13 mouse cellular contexts compared by ENCODE assay signal in genomic region chr10:60370098-60370497, GRCm38 (mm10). TPM values are rescaled to one million over a fixed set of nuclear protein-coding genes. Genes with fewer than 3 reads are reported as not detected.
DNase-seq lines count a peak whose midpoint lies in the region; ATAC-seq and TF ChIP-seq lines count a peak whose summit lies in the region.
"Had no signal": no experiment of that assay in that cellular context is flagged by ENCODE, and none has a peak within 500 bp of the region (broad histone marks: within the 10 kb centered on the region; RNA-seq: fewer than 3 reads in every experiment).

No protein-coding gene starts in this region.

- H3K4me3 ChIP-seq in hindbrain, postnatal 0 days (ENCODE audit: low read length): no peak overlapping the region
- no peak overlapping the region for H3K4me3 ChIP-seq in hindbrain, embryonic 14.5 days (replicated peaks; ENCODE audit: low read length)
- no peak overlapping the region for H3K4me3 ChIP-seq in thymus, adult 2 months (ENCODE audit: control insufficient read depth, insufficient read depth, low read length)
- H3K4me3 ChIP-seq: limb, embryonic 15.5 days; stomach, embryonic 15.5 days had no signal

- H3K9ac ChIP-seq in hindbrain, postnatal 0 days (replicated peaks; ENCODE audit: low read length): no peak overlapping the region
- no peak overlapping the region for H3K9ac ChIP-seq in hindbrain, embryonic 14.5 days
- H3K9ac ChIP-seq: limb, embryonic 15.5 days; stomach, embryonic 15.5 days had no signal

- peak; percentile 66 for DNase-seq in hindbrain, postnatal 0 days (ENCODE audit: low spot score)
- no peak for DNase-seq in hindbrain, embryonic 14.5 days (ENCODE audit: low spot score)
- no peak for DNase-seq in thymus, adult 2 months
- DNase-seq in thymus, postnatal 36 days: no peak
- DNase-seq in cerebellum, postnatal 10 days: peak; percentile 69 to 83
- no peak for DNase-seq in urinary bladder, postnatal 25 days (ENCODE audit: low spot score)
- no peak for DNase-seq in urinary bladder, postnatal 36 days (ENCODE audit: low spot score in 2 of 2)
- DNase-seq in natural killer cell, adult 2 months (ENCODE audit: low spot score in 2 of 2): no peak
- DNase-seq: lung, postnatal 10 days; midbrain, embryonic 14.5 days had no signal

- H3K27ac ChIP-seq in hindbrain, postnatal 0 days: no peak overlapping the region
- no peak overlapping the region for H3K27ac ChIP-seq in hindbrain, embryonic 14.5 days
- H3K27ac ChIP-seq in thymus, adult 2 months (ENCODE audit: control insufficient read depth, insufficient read depth, low read length): peak overlapping the region; percentile 97
- H3K27ac ChIP-seq: limb, embryonic 15.5 days; stomach, embryonic 15.5 days had no signal

- TF ChIP-seq POLR2A in thymus, adult 2 months (IDR thresholded peaks at IDR 0.05; ENCODE audit: control insufficient read depth, extremely low read depth, insufficient read depth, low read length, poor library complexity): no peak

- no peaks in the 10 kb centered on the region for H3K36me3 ChIP-seq in hindbrain, postnatal 0 days (ENCODE audit: insufficient read depth, low read length)
- H3K36me3 ChIP-seq in hindbrain, embryonic 14.5 days (replicated peaks; ENCODE audit: control insufficient read depth, insufficient read depth): no peaks in the 10 kb centered on the region
- H3K36me3 ChIP-seq in thymus, adult 2 months (ENCODE audit: control insufficient read depth, insufficient read depth, low read length): no peaks in the 10 kb centered on the region
- H3K36me3 ChIP-seq: limb, embryonic 15.5 days; stomach, embryonic 15.5 days had no signal

- H3K4me2 ChIP-seq in hindbrain, postnatal 0 days (ENCODE audit: low read depth, low read length): no peak overlapping the region
- no peak overlapping the region for H3K4me2 ChIP-seq in hindbrain, embryonic 14.5 days (replicated peaks)
- H3K4me2 ChIP-seq: limb, embryonic 15.5 days; stomach, embryonic 15.5 days had no signal

- H3K4me1 ChIP-seq in hindbrain, postnatal 0 days (ENCODE audit: insufficient read depth, low read length): no peaks in the 10 kb centered on the region
- H3K4me1 ChIP-seq in hindbrain, embryonic 14.5 days (replicated peaks; ENCODE audit: control insufficient read depth, insufficient read depth, low read length): no peaks in the 10 kb centered on the region
- H3K4me1 ChIP-seq in thymus, adult 2 months (replicated peaks; ENCODE audit: control insufficient read depth, insufficient read depth, low read length): peaks cover 57% of the 10 kb centered on the region

- WGBS in hindbrain, postnatal 0 days: 45% methylated on average over 2 of the region's 2 CpGs
- 63% methylated on average over 2 of the region's 2 CpGs for WGBS in hindbrain, embryonic 14.5 days
- WGBS in thymus, adult 2 months: 72% methylated on average over 2 of the region's 2 CpGs

- H3K27me3 ChIP-seq in hindbrain, postnatal 0 days (ENCODE audit: insufficient read depth, low read length): no peaks in the 10 kb centered on the region
- H3K27me3 ChIP-seq in hindbrain, embryonic 14.5 days (ENCODE audit: control insufficient read depth, insufficient read depth, low read length): no peaks in the 10 kb centered on the region
- no peaks in the 10 kb centered on the region for H3K27me3 ChIP-seq in thymus, adult 2 months (ENCODE audit: control insufficient read depth, insufficient read depth, low read length)
- H3K27me3 ChIP-seq: limb, embryonic 15.5 days; stomach, embryonic 15.5 days had no signal

- no peak for TF ChIP-seq CTCF in hindbrain, postnatal 0 days (IDR thresholded peaks at IDR 0.05; ENCODE audit: low read depth)
- no peak for TF ChIP-seq CTCF in thymus, adult 2 months (IDR thresholded peaks at IDR 0.05; ENCODE audit: borderline replicate concordance, control insufficient read depth, extremely low read depth, insufficient read depth, low read length, poor library complexity)

- no peaks in the 10 kb centered on the region for H3K9me3 ChIP-seq in hindbrain, postnatal 0 days (ENCODE audit: low read length)
- H3K9me3 ChIP-seq in hindbrain, embryonic 14.5 days (ENCODE audit: control insufficient read depth, low read length): no peaks in the 10 kb centered on the region
- H3K9me3 ChIP-seq: limb, embryonic 15.5 days; stomach, embryonic 15.5 days had no signal

- peak; percentile 56 for ATAC-seq in hindbrain, postnatal 0 days
- ATAC-seq in hindbrain, embryonic 14.5 days (ENCODE audit: low FRiP score): no peak

RNA-seq across cellular contexts. Expression of gene Vsir, which starts 23.4 kb away (rescaled TPM):
- total RNA-seq in hindbrain, postnatal 0 days (2014; rRNA removed): 19.2 and 43.1 TPM in 2 replicates
- polyA plus RNA-seq in hindbrain, postnatal 0 days (2015; fragmentation: Nextera tagmentation; extraction: Ambion mirVana): 1.9 and 4.8 TPM in 2 replicates
- polyA plus RNA-seq in hindbrain, embryonic 14.5 days (2014; fragmentation: Nextera tagmentation; extraction: Ambion mirVana): 2.5 and 2.7 TPM in 2 replicates
- 162 and 166 TPM in 2 replicates for polyA plus RNA-seq in thymus, adult 2 months (2012; rRNA removed)

RNA-seq across cellular contexts. Expression of gene Gm17455, which starts 29.4 kb away (rescaled TPM):
- 2.4 and 19.4 TPM in 2 replicates for total RNA-seq in hindbrain, postnatal 0 days (2014; rRNA removed)
- polyA plus RNA-seq in hindbrain, postnatal 0 days (2015; fragmentation: Nextera tagmentation; extraction: Ambion mirVana): 8.9 and 12.4 TPM in 2 replicates
- 9.7 and 18.2 TPM in 2 replicates for polyA plus RNA-seq in hindbrain, embryonic 14.5 days (2014; fragmentation: Nextera tagmentation; extraction: Ambion mirVana)
- 1.1 and 2.3 TPM in 2 replicates for polyA plus RNA-seq in thymus, adult 2 months (2012; rRNA removed)
- total RNA-seq: hematopoietic stem cell, adult 5-6 weeks had no signal

Comparison
In these comparisons a context has a peak if more than half of its experiments do, and no peak if none do; other contexts are left out.
1. DNase-seq: peak in hindbrain, postnatal 0 days (single experiment) and cerebellum, postnatal 10 days (2 of 2); none in hindbrain, embryonic 14.5 days (single experiment), thymus, adult 2 months (single experiment), thymus, postnatal 36 days (0 of 2), urinary bladder, postnatal 25 days (single experiment), urinary bladder, postnatal 36 days (0 of 2) and natural killer cell, adult 2 months (0 of 2).
2. RNA of gene Vsir, which starts 23.4 kb away (polyA plus RNA-seq): 162 to 166 TPM in thymus, adult 2 months; 1.9 to 4.8 TPM in hindbrain, postnatal 0 days and 2.5 to 2.7 TPM in hindbrain, embryonic 14.5 days; every median in the first group is over 10 times any median in the second.